Mouse (Mus musculus) limb, embryonic 13.5 days (tissue): ENCODE results near the gene H2-Ke6. TPM values are rescaled to one million over a fixed set of nuclear protein-coding genes. Genes with fewer than 3 reads are reported as not detected.

ENCODE experiments used
- ATAC-seq: fragments of 200-750 bp; cut with Nextera tagmentation; 2 replicates; pipeline ENCODE4 v1.8.0; 2017; ENCODE audit warnings: low read depth, moderate number of reproducible peaks, moderate TSS enrichment; ENCODE audit not compliant: low FRiP score
- H3K27ac ChIP-seq: fragments of 300-500 bp; sonication (generic); 2 replicates; pipeline ENCODE4 v1.5.1; 2015; ENCODE audit warnings: inconsistent platforms, mild to moderate bottlenecking, moderate library complexity
- H3K27me3 ChIP-seq: fragments of 300-500 bp; sonication (generic); 2 replicates; pipeline ENCODE4 v1.6.1; 2015; ENCODE audit warnings: mild to moderate bottlenecking, inconsistent platforms
- H3K36me3 ChIP-seq: fragments of 300-500 bp; sonication (generic); 2 replicates; pipeline ENCODE4 v1.6.1; 2015; ENCODE audit warnings: inconsistent platforms, mild to moderate bottlenecking, moderate library complexity
- H3K4me1 ChIP-seq: fragments of 300-500 bp; sonication (generic); 2 replicates; pipeline ENCODE4 v1.6.1; 2015; ENCODE audit warnings: inconsistent platforms
- H3K4me2 ChIP-seq: fragments of 300-500 bp; sonication (generic); replicated peaks from 2 replicates; pipeline ENCODE4 v1.6.1; 2015; ENCODE audit warnings: inconsistent platforms, mild to moderate bottlenecking, moderate library complexity
- H3K4me3 ChIP-seq: fragments of 300-500 bp; sonication (generic); 2 replicates; pipeline ENCODE4 v1.5.1; 2015; ENCODE audit warnings: moderate library complexity, mild to moderate bottlenecking, inconsistent platforms
- H3K9ac ChIP-seq: fragments of 300-500 bp; sonication (generic); 2 replicates; pipeline ENCODE4 v1.6.1; 2015; ENCODE audit warnings: mild to moderate bottlenecking, inconsistent platforms
- H3K9me3 ChIP-seq: fragments of 300-500 bp; sonication (generic); 2 replicates; pipeline ENCODE4 v1.6.1; 2016; ENCODE audit warnings: inconsistent platforms
- WGBS: fragments of 180-500 bp; shearing (Covaris S2); methylation state at CpG from one replicate; pipeline ENCODE4 v1.1.7; 2015; 5-methylcytosine and 5-hydroxymethylcytosine counted together
- polyA plus RNA-seq: library from polyadenylated mRNA; unstranded; fragments of >200 nt; fragmentation: Nextera tagmentation; extraction: Ambion mirVana; gene quantifications from 2 replicates; pipeline ENCODE4 v1.2.1, GENCODE M21; 2015

The H2-Ke6 gene
- polyA plus RNA-seq, result 50.0 and 59.4 TPM in 2 replicates

- Histone ChIP-seq H3K36me3 (peaks cover 33% of the 10 kb centered on the region), H3K9ac (peak within 1 kb of the TSS; percentile 68), H3K27me3 (no peaks in the 10 kb centered on the region), H3K4me2 (peak within 1 kb of the TSS; percentile 97), H3K27ac (peak within 1 kb of the TSS; percentile 61), H3K9me3 (no peaks in the 10 kb centered on the region), H3K4me3 (peak within 1 kb of the TSS; percentile 85), H3K4me1 (peaks cover 68% of the 10 kb centered on the region)
- ATAC-seq, result peak; percentile 75
- WGBS, result under 1% methylated on average over 49 of the region's 49 CpGs
These were observed at the start of gene H2-Ke6 for GRCm38 (mm10) chr17:34027656-34028223. TSS of gene H2-Ke6 (minus strand) at chr17:34028060.

- Histone ChIP-seq H3K27me3 (peaks cover 23% of the 10 kb centered on the region), H3K4me2 (no peak overlapping the region), H3K9me3 (no peaks in the 10 kb centered on the region; the same call in 1 of the 2 replicates), H3K36me3 (no peaks in the 10 kb centered on the region), H3K27ac (no peak overlapping the region), H3K4me3 (no peak overlapping the region), H3K9ac (no peak overlapping the region), H3K4me1 (no peaks in the 10 kb centered on the region)
- ATAC-seq, result no peak
- WGBS, result 1% methylated on average over 9 of the region's 9 CpGs
These were observed 49.7 kb upstream of the H2-Ke6 start for GRCm38 (mm10) chr17:34077549-34077948.

- no peak for ATAC-seq
These were observed 47.4 kb upstream of the H2-Ke6 start for GRCm38 (mm10) chr17:34075271-34075670.

GRCm38 (mm10) chr17:34072091-34072490 is 44.2 kb upstream of the H2-Ke6 start:
- Histone ChIP-seq H3K9ac (no peak overlapping the region), H3K4me1 (no peaks in the 10 kb centered on the region), H3K36me3 (no peaks in the 10 kb centered on the region), H3K4me2 (no peak overlapping the region), H3K27me3 (peaks cover 19% of the 10 kb centered on the region), H3K4me3 (no peak overlapping the region), H3K9me3 (peaks cover 4% of the 10 kb centered on the region), H3K27ac (no peak overlapping the region)
- 74% methylated on average over 5 of the region's 5 CpGs for WGBS
- ATAC-seq, result no peak

More at GRCm38 (mm10) chr17:34075271-34075670, 47.4 kb upstream of the H2-Ke6 start:
- no peak overlapping the region for H3K4me3 ChIP-seq
- H3K9me3 ChIP-seq, result peaks cover 3% of the 10 kb centered on the region
- no peak overlapping the region for H3K27ac ChIP-seq
- H3K4me2 ChIP-seq, result no peak overlapping the region
- no peaks in the 10 kb centered on the region for H3K4me1 ChIP-seq
- H3K27me3 ChIP-seq, result peaks cover 23% of the 10 kb centered on the region
- WGBS, result 44% methylated on average over 7 of the region's 7 CpGs
- H3K9ac ChIP-seq, result no peak overlapping the region
- H3K36me3 ChIP-seq, result no peaks in the 10 kb centered on the region

- Histone ChIP-seq H3K36me3 (peaks cover 15% of the 10 kb centered on the region; the same call in 1 of the 2 replicates), H3K4me1 (no peaks in the 10 kb centered on the region), H3K27me3 (no peaks in the 10 kb centered on the region; the same call in 1 of the 2 replicates), H3K9me3 (peaks cover 4% of the 10 kb centered on the region; the same call in 1 of the 2 replicates), H3K9ac (no peak overlapping the region), H3K27ac (no peak overlapping the region), H3K4me2 (no peak overlapping the region), H3K4me3 (no peak overlapping the region)
- no peak for ATAC-seq
- 53% methylated on average over 3 of the region's 3 CpGs for WGBS
These were observed 41.0 kb upstream of the H2-Ke6 start for GRCm38 (mm10) chr17:34068864-34069263.

- 71% methylated on average over 7 of the region's 7 CpGs for WGBS
- Histone ChIP-seq H3K27ac (no peak overlapping the region), H3K4me3 (no peak overlapping the region), H3K4me2 (no peak overlapping the region), H3K9ac (no peak overlapping the region), H3K36me3 (peaks cover 27% of the 10 kb centered on the region), H3K9me3 (no peaks in the 10 kb centered on the region), H3K27me3 (no peaks in the 10 kb centered on the region), H3K4me1 (no peaks in the 10 kb centered on the region)
- no peak for ATAC-seq
These were observed 29.4 kb upstream of the H2-Ke6 start for GRCm38 (mm10) chr17:34057224-34057623.

- no peak for ATAC-seq
- H3K4me2 ChIP-seq, result no peak overlapping the region
- H3K4me3 ChIP-seq, result no peak overlapping the region
- H3K27me3 ChIP-seq, result 0 out of 2 replicates have a peak, but pooled peaks cover 4% of the 10 kb centered on the region
- no peak overlapping the region for H3K9ac ChIP-seq
- H3K4me1 ChIP-seq, result no peaks in the 10 kb centered on the region
- peaks cover 34% of the 10 kb centered on the region for H3K36me3 ChIP-seq
- no peak overlapping the region for H3K27ac ChIP-seq
- H3K9me3 ChIP-seq, result peaks cover 12% of the 10 kb centered on the region; the same call in 1 of the 2 replicates
- 95% methylated on average over 5 of the region's 5 CpGs for WGBS
These were observed 19.7 kb upstream of the H2-Ke6 start for GRCm38 (mm10) chr17:34047404-34048050.

- no peak overlapping the region for H3K4me2 ChIP-seq
- H3K4me3 ChIP-seq, result no peak overlapping the region
- H3K27ac ChIP-seq, result no peak overlapping the region
- H3K4me1 ChIP-seq, result peaks cover 14% of the 10 kb centered on the region
- H3K9me3 ChIP-seq, result peaks cover 12% of the 10 kb centered on the region; the same call in 1 of the 2 replicates
- ATAC-seq, result no peak
- 75% methylated on average over 14 of the region's 14 CpGs for WGBS
- no peak overlapping the region for H3K9ac ChIP-seq
- peaks cover 19% of the 10 kb centered on the region for H3K27me3 ChIP-seq
- H3K36me3 ChIP-seq, result peaks cover 21% of the 10 kb centered on the region
These were observed 18.1 kb upstream of the H2-Ke6 start for GRCm38 (mm10) chr17:34045941-34046340.

- 25% methylated on average over 17 of the region's 17 CpGs for WGBS
- H3K4me2 ChIP-seq, result peak overlapping the region; percentile 64
- H3K27me3 ChIP-seq, result peaks cover 48% of the 10 kb centered on the region
- ATAC-seq, result no peak
- H3K9ac ChIP-seq, result peak overlapping the region; percentile 69
- no peaks in the 10 kb centered on the region for H3K9me3 ChIP-seq
- peak overlapping the region; percentile 44 for H3K4me3 ChIP-seq
- H3K27ac ChIP-seq, result peak overlapping the region; percentile 76
- peaks cover 36% of the 10 kb centered on the region for H3K36me3 ChIP-seq
- H3K4me1 ChIP-seq, result peaks cover 45% of the 10 kb centered on the region
These were observed 11.9 kb upstream of the H2-Ke6 start for GRCm38 (mm10) chr17:34039562-34040450.

- H3K4me1 ChIP-seq, result peaks cover 45% of the 10 kb centered on the region
- WGBS, result 4% methylated on average over 28 of the region's 28 CpGs
These were observed 11.2 kb upstream of the H2-Ke6 start, which contains the start of gene Col11a2 for GRCm38 (mm10) chr17:34038878-34039561. TSS of gene Col11a2 (plus strand) at chr17:34039437.

GRCm38 (mm10) chr17:34038440-34038839 is 10.6 kb upstream of the H2-Ke6 start:
- peaks cover 51% of the 10 kb centered on the region for H3K4me1 ChIP-seq
- H3K4me2 ChIP-seq, result peak overlapping the region; percentile 64
- H3K27me3 ChIP-seq, result peaks cover 48% of the 10 kb centered on the region
- ATAC-seq, result peak; percentile 21
- 18% methylated on average over 20 of the region's 21 CpGs for WGBS
- H3K36me3 ChIP-seq, result peaks cover 47% of the 10 kb centered on the region
- H3K9ac ChIP-seq, result peak overlapping the region; percentile 69; the same call in 1 of the 2 replicates
- H3K27ac ChIP-seq, result peak overlapping the region; percentile 78
- H3K9me3 ChIP-seq, result no peaks in the 10 kb centered on the region
- peak overlapping the region; percentile 44 for H3K4me3 ChIP-seq

More at GRCm38 (mm10) chr17:34038878-34039561, 11.2 kb upstream of the H2-Ke6 start, which contains the start of gene Col11a2:
- H3K9ac ChIP-seq, result peak within 1 kb of the TSS; percentile 69
- peak; percentile 49 for ATAC-seq
- H3K4me3 ChIP-seq, result peak within 1 kb of the TSS; percentile 44
- no peaks in the 10 kb centered on the region for H3K9me3 ChIP-seq
- peaks cover 41% of the 10 kb centered on the region for H3K36me3 ChIP-seq
- peak within 1 kb of the TSS; percentile 64 for H3K4me2 ChIP-seq
- H3K27me3 ChIP-seq, result peaks cover 48% of the 10 kb centered on the region
- peak within 1 kb of the TSS; percentile 78 for H3K27ac ChIP-seq
